Mouse (Mus musculus) gastrocnemius, postnatal 10 days (tissue): ENCODE measurements around the gene Tmem80. TPM values are rescaled to one million over a fixed set of nuclear protein-coding genes. Genes with fewer than 3 reads are reported as not detected.

Experiments
- DNase-seq: peaks from one replicate; pipeline ENCODE4 v3.0.0; 2021; ENCODE audit warnings: mixed read lengths
- long read RNA-seq, 2 experiments: library from polyadenylated mRNA; stranded (forward); transcript quantifications; one replicate each; pipeline ENCODE4 v2.0.0; 2021
- total RNA-seq, 2 experiments: library from RNA; stranded (reverse); gene quantifications; 2 replicates each; pipeline ENCODE4 v1.2.3; 2021

Tmem80 gene
- total RNA-seq = 10 to 100 TPM; 12.1 to 12.8 TPM
- long read RNA-seq, experiment 1, partial matches to known transcripts = 0 of 4 reads
- long read RNA-seq, experiment 1, other reads (novel, unspliced or antisense) = 1 of 4 reads
- long read RNA-seq, experiment 2, partial matches to known transcripts = 0 of 10 reads
- long read RNA-seq, experiment 2, other reads (novel, unspliced or antisense) = 2 of 10 reads

GRCm38 (mm10) chr7:141327469-141328372 is at the start of gene Tmem80, which contains the start of gene Deaf1:
Gene Tmem80 (plus strand): TSS chr7:141327739.
Gene Deaf1 (minus strand): TSS chr7:141327690.
- peak; percentile 99 for DNase-seq

- DNase-seq = no peak
Observed at GRCm38 (mm10) chr7:141278766-141279590, 48.6 kb upstream of the Tmem80 start, which contains the start of gene Sct. Gene Sct (minus strand): TSS chr7:141279133.

- no peak for DNase-seq
Observed at GRCm38 (mm10) chr7:141281442-141281841, 46.1 kb upstream of the Tmem80 start.

- no peak for DNase-seq
Observed at GRCm38 (mm10) chr7:141282756-141283155, 44.8 kb upstream of the Tmem80 start.

- DNase-seq = no peak
Observed at GRCm38 (mm10) chr7:141288042-141288441, 39.5 kb upstream of the Tmem80 start.

GRCm38 (mm10) chr7:141291921-141292582 is 35.5 kb upstream of the Tmem80 start, which contains the start of gene Drd4:
Gene Drd4 (plus strand): TSS chr7:141292006.
- no peak for DNase-seq

GRCm38 (mm10) chr7:141292583-141293388 is 34.8 kb upstream of the Tmem80 start:
- DNase-seq = no peak

- peak; percentile 52 for DNase-seq
Observed at GRCm38 (mm10) chr7:141293852-141294471, 33.6 kb upstream of the Tmem80 start.

GRCm38 (mm10) chr7:141294479-141294878 is 33.1 kb upstream of the Tmem80 start:
- no peak for DNase-seq

- no peak for DNase-seq
Observed at GRCm38 (mm10) chr7:141297926-141298650, 29.5 kb upstream of the Tmem80 start.

- no peak for DNase-seq
Observed at GRCm38 (mm10) chr7:141299175-141299574, 28.4 kb upstream of the Tmem80 start.

- DNase-seq = no peak
Observed at GRCm38 (mm10) chr7:141301386-141301785, 26.2 kb upstream of the Tmem80 start.

GRCm38 (mm10) chr7:141302702-141303268 is 24.8 kb upstream of the Tmem80 start:
- no peak for DNase-seq

- DNase-seq = no peak
Observed at GRCm38 (mm10) chr7:141304537-141304936, 23.0 kb upstream of the Tmem80 start.

GRCm38 (mm10) chr7:141314416-141314815 is 13.1 kb upstream of the Tmem80 start:
- no peak for DNase-seq

- no peak for DNase-seq
Observed at GRCm38 (mm10) chr7:141315076-141315475, 12.5 kb upstream of the Tmem80 start.

GRCm38 (mm10) chr7:141315974-141316373 is 11.6 kb upstream of the Tmem80 start:
- DNase-seq = no peak

- DNase-seq = no peak
Observed at GRCm38 (mm10) chr7:141317619-141318132, 9.9 kb upstream of the Tmem80 start.

GRCm38 (mm10) chr7:141319446-141319845 is 8.1 kb upstream of the Tmem80 start:
- no peak for DNase-seq
